Mouse (Mus musculus) E14TG2a.4 (cell line): Measurements from ENCODE around the gene Krt222.

Experiments used
- CTCF ChIP-seq: conservative IDR thresholded peaks from 2 replicates; pipeline ENCODE4 v1.5.1; 2014; ENCODE audit warnings: low read length
- NANOG ChIP-seq: IDR thresholded peaks from 2 replicates; pipeline ENCODE4 v1.6.1; 2014; ENCODE audit warnings: borderline replicate concordance, low read length, mixed read lengths
- POU5F1 ChIP-seq: IDR thresholded peaks from 2 replicates; pipeline ENCODE4 v1.6.1; 2014; ENCODE audit warnings: low read length, borderline replicate concordance

DNA sequence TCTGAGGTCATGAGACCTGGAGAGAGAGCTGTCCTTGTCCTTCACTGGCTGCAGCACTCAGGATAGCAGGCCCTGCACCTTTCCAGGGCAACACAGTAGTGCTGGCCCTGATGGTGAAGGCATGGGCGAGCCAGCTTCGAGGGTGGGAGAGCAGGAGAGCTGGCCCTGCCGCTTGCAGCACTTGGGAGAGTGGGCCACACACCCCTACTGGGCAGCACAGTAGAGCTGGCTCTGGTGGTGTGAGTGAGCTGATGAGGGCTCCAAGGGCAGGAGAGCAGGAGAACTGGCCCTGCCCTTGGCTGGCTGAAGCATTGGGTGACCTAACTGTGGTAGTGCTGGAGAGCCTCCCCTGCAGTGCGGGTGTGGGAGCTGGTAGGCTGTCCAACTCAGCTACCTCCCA, 28.8 kb upstream of the Krt222 start:
- TF ChIP-seq CTCF, result no peak
- no peak for TF ChIP-seq POU5F1
- TF ChIP-seq NANOG, result no peak
